Mouse (Mus musculus) small intestine, adult 2 months (tissue): ENCODE results near the gene Dennd2a. TPM values are rescaled to one million over a fixed set of nuclear protein-coding genes. Genes with fewer than 3 reads are reported as not detected.

Experiments
- H3K27ac ChIP-seq: fragments of 200-500 bp; 2 replicates; pipeline ENCODE4 v1.5.1; 2012; ENCODE audit warnings: low read depth, low read length, control low read depth, inconsistent platforms; ENCODE audit not compliant: insufficient read depth
- H3K27me3 ChIP-seq: fragments of 200-500 bp; 2 replicates; pipeline ENCODE4 v1.6.1; 2012; ENCODE audit warnings: mild to moderate bottlenecking, moderate library complexity, low read length, inconsistent platforms; ENCODE audit not compliant: control insufficient read depth, insufficient read depth
- H3K36me3 ChIP-seq: fragments of 200-500 bp; 2 replicates; pipeline ENCODE4 v1.6.1; 2012; ENCODE audit warnings: mild to moderate bottlenecking, low read length, control low read depth, inconsistent platforms; ENCODE audit not compliant: control insufficient read depth, insufficient read depth
- H3K4me1 ChIP-seq: fragments of 200-500 bp; 2 replicates; pipeline ENCODE4 v1.6.1; 2012; ENCODE audit warnings: low read length, inconsistent platforms, mixed read lengths; ENCODE audit not compliant: control insufficient read depth, insufficient read depth, insufficient read length
- H3K4me3 ChIP-seq: fragments of 200-500 bp; 2 replicates; pipeline ENCODE4 v1.5.1; 2012; ENCODE audit warnings: low read depth, mild to moderate bottlenecking, control low read depth, inconsistent platforms, low read length, moderate library complexity
- CTCF ChIP-seq: fragments of 200-500 bp; IDR thresholded peaks from 2 replicates; pipeline ENCODE4 v1.5.1; 2012; ENCODE audit warnings: low read depth, mild to moderate bottlenecking, control low read depth, inconsistent platforms, low read length, moderate library complexity, mixed read lengths; ENCODE audit not compliant: insufficient replicate concordance, insufficient read length; ENCODE audit errors: extremely low read depth
- POLR2A ChIP-seq: fragments of 200-500 bp; IDR thresholded peaks from 2 replicates; pipeline ENCODE4 v1.6.1; 2012; ENCODE audit warnings: low read depth, mild to moderate bottlenecking, control low read depth, inconsistent platforms, low read length, moderate library complexity
- WGBS: fragments of 180-500 bp; shearing (Covaris S2); methylation state at CpG from one replicate; pipeline ENCODE4 v1.1.7; 2018; 5-methylcytosine and 5-hydroxymethylcytosine counted together
- polyA plus RNA-seq: library from polyadenylated mRNA; depleted of rRNA; stranded (reverse); fragments of >200 nt; gene quantifications from 2 replicates; pipeline ENCODE4 v1.2.3, GENCODE M21; 2012

Gene Dennd2a
- polyA plus RNA-seq, 1 experiment: 2.7 TPM

GRCm38 (mm10) chr6:39469427-39469826, 88.2 kb downstream of the Dennd2a start:
- TF ChIP-seq CTCF: no peak
- TF ChIP-seq POLR2A: no peak
- no peaks in the 10 kb centered on the region for H3K27me3 ChIP-seq
- no peaks in the 10 kb centered on the region for H3K4me1 ChIP-seq
- WGBS: 84% methylated on average over 5 of the region's 5 CpGs
- H3K36me3 ChIP-seq: no peaks in the 10 kb centered on the region
- H3K4me3 ChIP-seq: no peak overlapping the region
- H3K27ac ChIP-seq: no peak overlapping the region

- 40% methylated on average over 16 of the region's 16 CpGs for WGBS
- Histone ChIP-seq H3K27ac (no peak overlapping the region), H3K36me3 (no peaks in the 10 kb centered on the region), H3K4me3 (peak overlapping the region; percentile 24), H3K4me1 (no peaks in the 10 kb centered on the region), H3K27me3 (no peaks in the 10 kb centered on the region)
- TF ChIP-seq CTCF (peak; percentile 75; the same call in 1 of the 2 replicates), POLR2A (no peak)
Observed at GRCm38 (mm10) chr6:39462621-39463538, 94.8 kb downstream of the Dennd2a start.

GRCm38 (mm10) chr6:39460040-39460439, 97.6 kb downstream of the Dennd2a start:
- H3K27me3 ChIP-seq: no peaks in the 10 kb centered on the region
- H3K27ac ChIP-seq: no peak overlapping the region
- peaks cover 9% of the 10 kb centered on the region; the same call in 1 of the 2 replicates for H3K4me1 ChIP-seq
- no peaks in the 10 kb centered on the region for H3K36me3 ChIP-seq
- TF ChIP-seq POLR2A (no peak), CTCF (no peak)
- no peak overlapping the region for H3K4me3 ChIP-seq
- 93% methylated on average over 11 of the region's 11 CpGs for WGBS

- Histone ChIP-seq H3K27ac (peak overlapping the region; percentile 83), H3K27me3 (no peaks in the 10 kb centered on the region), H3K4me3 (no peak overlapping the region), H3K4me1 (peaks cover 10% of the 10 kb centered on the region; the same call in 1 of the 2 replicates), H3K36me3 (no peaks in the 10 kb centered on the region)
- WGBS: 23% methylated on average over 8 of the region's 8 CpGs
- TF ChIP-seq CTCF: no peak
- no peak for TF ChIP-seq POLR2A
Observed at GRCm38 (mm10) chr6:39455339-39456160, 102.1 kb downstream of the Dennd2a start.

- TF ChIP-seq POLR2A (no peak), CTCF (no peak)
- peak overlapping the region; percentile 83 for H3K27ac ChIP-seq
- H3K4me1 ChIP-seq: peaks cover 10% of the 10 kb centered on the region; the same call in 1 of the 2 replicates
- H3K27me3 ChIP-seq: no peaks in the 10 kb centered on the region
- no peaks in the 10 kb centered on the region for H3K36me3 ChIP-seq
- WGBS: 31% methylated on average over 2 of the region's 2 CpGs
- H3K4me3 ChIP-seq: no peak overlapping the region
Observed at GRCm38 (mm10) chr6:39454616-39455015, 103.1 kb downstream of the Dennd2a start.

- TF ChIP-seq CTCF: no peak
- no peak for TF ChIP-seq POLR2A
- Histone ChIP-seq H3K27me3 (no peaks in the 10 kb centered on the region), H3K4me3 (no peak overlapping the region), H3K36me3 (no peaks in the 10 kb centered on the region), H3K27ac (no peak overlapping the region), H3K4me1 (peaks cover 10% of the 10 kb centered on the region; the same call in 1 of the 2 replicates)
- 94% methylated on average over 4 of the region's 4 CpGs for WGBS
Observed at GRCm38 (mm10) chr6:39453564-39453963, 104.1 kb downstream of the Dennd2a start.
